Mouse (Mus musculus): ENCODE measurements around the gene Ehmt1.

GRCm38 (mm10) chr2:24805621-24806020 lies 113.8 kb downstream of the Ehmt1 start:
- no peak for TF ChIP-seq POLR2A (IDR thresholded peaks at IDR 0.05; ENCODE audit: borderline replicate concordance, extremely low read depth, low read depth, low read length)
- no peak for TF ChIP-seq CTCF (IDR thresholded peaks at IDR 0.05; ENCODE audit: insufficient read depth, low read length)

Data from lung, adult 2 months (tissue).